Mouse (Mus musculus) limb, embryonic 10.5 days (tissue): ENCODE results near the gene Eif4a3. TPM values are rescaled to one million over a fixed set of nuclear protein-coding genes. Genes with fewer than 3 reads are reported as not detected.
"Not testable (repeated sequence)": the region's sequence is repeated elsewhere in the genome, so short reads cannot be mapped to it uniquely, and the experiment has no call there.

ENCODE experiments used
- DNase-seq: peaks from one replicate; pipeline ENCODE4 v3.0.0-alpha.2; 2017; ENCODE audit warnings: low spot score
- H3K27ac ChIP-seq: fragments of 300-500 bp; sonication (generic); 2 replicates; pipeline ENCODE4 v1.5.1; 2016; ENCODE audit warnings: mild to moderate bottlenecking
- H3K27me3 ChIP-seq: fragments of 300-500 bp; sonication (generic); 2 replicates; pipeline ENCODE4 v1.6.1; 2016; ENCODE audit warnings: low read depth, mild to moderate bottlenecking; ENCODE audit not compliant: poor library complexity, severe bottlenecking
- H3K36me3 ChIP-seq: fragments of 300-500 bp; sonication (generic); 2 replicates; pipeline ENCODE4 v1.6.1; 2016; ENCODE audit warnings: mild to moderate bottlenecking, moderate library complexity
- H3K4me1 ChIP-seq: fragments of 300-500 bp; sonication (generic); 2 replicates; pipeline ENCODE4 v1.6.1; 2016
- H3K4me3 ChIP-seq: fragments of 300-500 bp; sonication (generic); 2 replicates; pipeline ENCODE4 v1.5.1; 2016; ENCODE audit warnings: mild to moderate bottlenecking, moderate library complexity
- H3K9me3 ChIP-seq: fragments of 300-500 bp; sonication (generic); replicated peaks from 2 replicates; pipeline ENCODE4 v1.6.1; 2016; ENCODE audit warnings: mild to moderate bottlenecking
- WGBS: fragments of 180-500 bp; shearing (Covaris S2); methylation state at CpG from one replicate; pipeline ENCODE4 v1.1.7; 2016; 5-methylcytosine and 5-hydroxymethylcytosine counted together
- polyA plus RNA-seq: library from polyadenylated mRNA; unstranded; fragments of >200 nt; fragmentation: Nextera tagmentation; extraction: Ambion mirVana; gene quantifications from 2 replicates; pipeline ENCODE4 v1.2.1, GENCODE M21; 2016

Gene Eif4a3
- polyA plus RNA-seq, 1 experiment from 2014 or later = 503 TPM

DNA sequence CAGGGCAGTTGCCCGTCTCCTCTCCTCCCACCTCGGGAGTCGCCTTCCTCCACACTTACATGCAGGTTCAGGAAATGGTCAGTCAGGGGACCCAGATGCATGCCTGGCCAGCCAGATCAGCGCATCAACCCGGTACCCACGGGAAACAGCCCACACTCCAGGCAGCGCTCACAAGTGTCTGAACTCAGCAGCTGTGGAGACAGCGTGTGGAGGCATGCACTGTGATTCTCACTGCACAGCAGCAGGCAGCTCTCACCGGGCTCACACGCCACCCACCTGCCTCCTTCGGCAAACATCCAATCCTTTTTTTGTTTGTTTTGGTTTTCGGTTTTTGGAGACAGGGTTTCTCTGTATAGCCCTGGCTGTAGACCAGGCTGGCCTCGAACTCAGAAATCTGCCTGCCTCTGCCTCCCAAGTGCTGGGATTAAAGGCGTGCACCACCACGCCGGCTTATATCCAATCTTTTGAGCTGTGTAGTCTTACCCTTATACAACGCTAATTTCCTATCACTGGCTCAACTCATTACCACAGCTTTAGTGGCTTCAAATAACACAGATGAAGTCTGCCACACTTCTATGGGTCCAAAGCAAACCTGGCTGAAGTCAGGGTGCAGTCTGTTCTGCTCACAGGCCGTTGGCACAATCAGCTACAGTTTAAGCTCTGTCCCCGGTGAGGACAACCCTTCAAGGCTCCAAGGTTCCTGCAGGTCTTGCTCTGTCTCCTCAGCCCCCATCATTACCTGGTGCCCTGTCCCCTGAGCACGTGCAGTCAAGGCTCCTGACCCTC is 12.5 kb downstream of the Eif4a3 start:
- Histone ChIP-seq H3K9me3 (no peaks in the 10 kb centered on the region), H3K27me3 (no peaks in the 10 kb centered on the region), H3K27ac (no peak overlapping the region), H3K4me1 (no peaks in the 10 kb centered on the region), H3K4me3 (no peak overlapping the region), H3K36me3 (peaks cover 90% of the 10 kb centered on the region)
- 93% methylated on average over 20 of the region's 20 CpGs for WGBS
- no peak for DNase-seq

DNA sequence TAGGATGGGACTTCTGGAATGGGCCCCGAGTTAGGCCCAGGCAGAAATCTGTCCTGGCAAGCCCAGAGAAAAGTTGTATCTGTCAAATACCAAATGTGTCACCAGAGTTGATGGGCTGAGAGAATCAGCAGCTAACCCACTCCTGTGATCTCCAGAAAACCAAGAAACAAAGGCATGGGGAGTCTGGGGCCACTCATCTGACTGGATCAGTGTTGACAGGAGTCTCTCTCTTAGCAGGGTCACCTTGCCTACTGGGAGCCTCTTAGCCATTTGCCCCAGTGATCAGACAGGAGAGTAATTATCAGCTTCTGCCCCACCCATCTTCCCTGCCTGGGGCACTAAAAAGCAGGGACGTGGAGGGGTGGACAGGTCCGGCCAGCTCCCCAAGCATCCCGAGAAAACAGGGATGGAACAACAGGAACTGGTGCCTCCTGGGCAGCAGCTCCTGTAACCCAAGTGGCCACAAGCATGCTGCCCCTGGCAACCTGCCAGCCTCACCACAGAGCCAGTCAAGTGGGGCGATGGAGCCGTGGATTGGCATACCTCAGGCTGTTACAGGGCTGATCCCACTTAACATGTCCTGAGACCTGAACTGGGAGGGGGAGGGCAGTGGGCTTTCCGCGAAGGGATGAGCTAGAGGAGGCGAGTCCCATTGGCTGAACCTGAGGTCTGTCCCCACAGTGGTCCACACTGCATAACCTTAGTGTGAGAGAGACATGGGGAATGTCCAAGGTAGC is 13.9 kb downstream of the Eif4a3 start:
- Histone ChIP-seq H3K27me3 (no peaks in the 10 kb centered on the region), H3K9me3 (no peaks in the 10 kb centered on the region), H3K36me3 (peaks cover 83% of the 10 kb centered on the region), H3K4me1 (no peaks in the 10 kb centered on the region), H3K4me3 (no peak overlapping the region), H3K27ac (no peak overlapping the region)
- 67% methylated on average over 9 of the region's 9 CpGs for WGBS
- no peak for DNase-seq

DNA sequence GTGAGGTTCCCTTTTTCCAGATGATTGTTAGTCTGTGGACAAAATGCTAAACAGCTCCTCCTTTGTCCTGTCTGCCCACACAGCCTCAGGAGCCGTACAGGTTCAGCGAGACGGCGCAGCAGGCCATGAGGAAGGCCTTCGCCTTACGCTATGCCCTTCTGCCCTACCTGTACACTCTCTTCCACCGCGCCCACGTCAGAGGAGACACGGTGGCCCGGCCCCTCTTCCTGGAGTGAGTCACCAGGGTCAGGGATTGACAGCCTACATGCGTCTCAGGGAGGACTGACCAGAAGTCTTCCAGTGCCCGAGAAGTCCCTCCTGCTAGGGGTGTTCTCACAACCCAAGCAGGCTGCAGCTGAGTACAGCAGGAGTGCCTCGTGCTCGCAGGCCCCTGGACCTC is 18.9 kb downstream of the Eif4a3 start:
- WGBS = 89% methylated on average over 15 of the region's 15 CpGs
- Histone ChIP-seq H3K27ac (no peak overlapping the region), H3K4me1 (no peaks in the 10 kb centered on the region), H3K27me3 (no peaks in the 10 kb centered on the region), H3K36me3 (peaks cover 40% of the 10 kb centered on the region), H3K9me3 (no peaks in the 10 kb centered on the region), H3K4me3 (no peak overlapping the region)
- no peak for DNase-seq

DNA sequence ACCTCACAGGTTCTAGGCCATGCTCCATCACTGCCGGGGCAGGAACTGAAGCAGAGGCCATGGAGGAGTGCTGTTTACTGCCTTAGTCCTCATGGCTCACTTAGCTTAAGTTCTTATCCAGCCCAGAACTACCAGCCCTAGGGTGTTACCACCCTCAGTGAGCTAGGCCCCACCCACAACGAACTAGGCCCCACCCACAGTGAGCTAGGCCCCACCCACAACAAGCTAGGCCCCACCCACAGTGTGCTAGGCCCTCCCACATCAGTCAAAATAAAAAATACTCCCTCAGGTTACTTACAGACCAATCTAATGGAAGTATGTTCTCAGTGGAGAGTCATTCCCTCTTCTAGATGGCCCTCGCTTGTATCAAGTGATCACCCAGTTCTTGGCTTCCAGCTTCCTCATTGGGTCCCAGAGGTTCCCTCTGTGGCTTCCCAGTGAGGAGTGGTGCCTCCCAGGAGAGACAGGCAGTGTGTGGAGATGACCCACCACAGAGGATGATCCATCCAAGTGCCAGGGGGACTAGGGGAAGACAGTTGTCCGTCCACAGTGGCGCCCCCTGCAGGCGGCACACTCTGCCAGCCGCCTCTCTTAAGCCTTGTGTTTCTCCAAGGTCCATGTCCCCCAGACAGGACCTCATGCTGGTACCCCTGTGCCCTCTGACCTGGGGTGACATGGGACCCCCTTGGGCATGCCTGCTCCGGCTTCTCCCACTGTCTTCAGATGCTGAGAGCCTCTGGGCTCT is 26.5 kb downstream of the Eif4a3 start:
- Histone ChIP-seq H3K4me3 (no peak overlapping the region), H3K27me3 (no peaks in the 10 kb centered on the region), H3K27ac (no peak overlapping the region), H3K4me1 (peaks cover 11% of the 10 kb centered on the region), H3K9me3 (no peaks in the 10 kb centered on the region), H3K36me3 (peaks cover 39% of the 10 kb centered on the region)
- DNase-seq = no peak
- WGBS = 87% methylated on average over 8 of the region's 8 CpGs

DNA sequence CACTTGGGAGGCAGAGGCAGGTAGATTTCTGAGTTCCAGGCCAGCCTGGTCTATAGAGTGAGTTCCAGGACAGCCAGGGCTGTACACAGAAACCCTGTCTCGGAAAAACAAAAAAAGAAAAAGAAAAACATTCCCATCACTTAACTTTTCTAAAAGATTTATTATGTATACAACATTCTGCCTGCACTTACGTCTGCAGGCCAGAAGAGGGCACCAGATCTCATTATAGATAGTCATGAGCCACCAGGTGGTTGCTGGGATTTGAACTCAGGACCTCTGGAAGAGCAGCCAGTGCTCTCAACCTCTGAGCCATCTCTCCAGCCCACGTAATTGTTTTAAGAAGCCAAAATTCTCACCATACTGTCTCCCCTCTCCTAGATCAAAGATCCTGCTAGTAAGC is 27.4 kb downstream of the Eif4a3 start:
- 74% methylated on average over 3 of the region's 3 CpGs for WGBS
- peaks cover 36% of the 10 kb centered on the region for H3K36me3 ChIP-seq
- peaks cover 18% of the 10 kb centered on the region for H3K4me1 ChIP-seq

DNA sequence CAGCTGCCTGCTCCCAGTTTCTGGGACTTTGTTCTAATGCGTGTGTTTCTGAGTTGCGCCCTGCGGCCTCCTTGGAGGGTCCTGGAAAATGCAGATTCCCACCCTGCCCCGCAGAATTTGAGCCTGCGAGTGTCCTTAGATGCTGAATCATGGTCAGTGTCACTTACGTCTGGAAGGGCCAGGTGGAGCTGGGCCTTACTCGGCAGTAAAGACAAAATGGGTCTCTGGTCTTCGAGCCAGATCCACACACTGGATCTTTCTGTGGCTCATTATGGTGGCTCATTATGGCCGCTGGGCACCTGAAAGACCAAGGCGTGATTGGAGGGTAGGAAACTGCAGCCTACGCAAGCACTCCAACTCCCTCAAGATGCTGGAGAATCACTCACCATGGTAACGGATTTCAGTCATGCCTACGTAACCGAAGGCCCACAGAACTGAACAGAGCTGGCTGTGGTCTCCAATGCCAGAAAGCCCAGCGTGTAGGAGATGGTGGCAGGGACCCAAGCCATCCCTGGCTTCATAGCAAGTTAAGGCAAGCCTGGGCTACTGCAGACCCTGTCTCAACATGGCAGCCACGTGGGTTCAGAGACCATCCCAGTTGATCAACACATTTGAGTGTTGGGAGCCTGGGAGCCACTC is 31.2 kb downstream of the Eif4a3 start:
- no peaks in the 10 kb centered on the region for H3K9me3 ChIP-seq
- H3K4me1 ChIP-seq = peaks cover 23% of the 10 kb centered on the region
- WGBS = 86% methylated on average over 16 of the region's 16 CpGs
- H3K27ac ChIP-seq = 0 out of 2 replicates have a peak overlapping the region, but pooled peaks have one; percentile 73
- H3K27me3 ChIP-seq = no peaks in the 10 kb centered on the region
- peak overlapping the region; percentile 69 for H3K4me3 ChIP-seq
- peaks cover 14% of the 10 kb centered on the region for H3K36me3 ChIP-seq
- no peak for DNase-seq

More for the DNA sequence above, 27.4 kb downstream of the Eif4a3 start:
- H3K27me3 ChIP-seq, H3K4me3 ChIP-seq, H3K27ac ChIP-seq, H3K9me3 ChIP-seq, DNase-seq: not testable (repeated sequence)

DNA sequence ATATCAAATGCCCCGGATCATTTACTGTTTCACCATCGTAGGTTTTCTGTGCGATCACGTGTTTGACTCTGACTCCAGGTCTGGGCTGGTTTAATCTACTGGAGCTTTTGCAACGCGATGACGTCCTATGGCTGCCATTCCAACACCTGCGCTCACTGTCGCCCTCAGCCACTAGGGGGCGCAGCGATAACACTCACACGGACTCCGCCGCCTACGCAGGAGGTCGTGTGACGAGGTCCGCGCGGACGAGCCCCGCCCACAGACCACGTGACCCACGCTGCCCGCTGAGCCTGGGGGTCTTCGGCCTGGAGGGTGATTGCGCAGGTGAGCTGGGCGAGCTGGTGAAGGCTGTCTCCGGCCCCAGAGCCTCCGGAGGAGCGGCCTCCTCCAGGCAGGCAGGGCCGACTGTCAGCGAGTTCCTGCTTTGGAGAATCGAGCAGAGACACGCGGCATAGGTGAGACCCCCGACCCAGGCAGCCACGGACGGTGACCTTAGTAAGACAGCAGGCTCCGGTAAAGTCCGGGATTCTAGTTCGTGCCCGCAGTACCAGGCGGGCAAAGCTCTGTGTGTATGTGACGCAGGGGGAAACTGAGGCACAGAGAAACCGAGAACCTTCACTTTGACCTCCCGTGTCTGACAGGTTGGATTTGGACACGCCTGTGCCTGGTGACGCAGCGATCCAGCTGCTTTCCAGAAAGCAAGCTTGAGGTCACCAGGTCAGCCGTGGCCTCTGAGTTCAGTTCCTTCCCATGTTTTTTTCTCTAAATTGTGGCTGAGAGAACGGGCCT is 31.9 kb downstream of the Eif4a3 start, which contains the start of gene Gaa:
TSS of gene Gaa (plus strand) at position 120 of the 789 bp plus-strand sequence.
- Histone ChIP-seq H3K4me3 (peak within 1 kb of the TSS; percentile 69), H3K27me3 (no peaks in the 10 kb centered on the region), H3K4me1 (peaks cover 23% of the 10 kb centered on the region), H3K9me3 (no peaks in the 10 kb centered on the region), H3K27ac (peak within 1 kb of the TSS; percentile 73), H3K36me3 (peaks cover 7% of the 10 kb centered on the region)
- WGBS = 5% methylated on average over 52 of the region's 52 CpGs
- peak; percentile 99 for DNase-seq

DNA sequence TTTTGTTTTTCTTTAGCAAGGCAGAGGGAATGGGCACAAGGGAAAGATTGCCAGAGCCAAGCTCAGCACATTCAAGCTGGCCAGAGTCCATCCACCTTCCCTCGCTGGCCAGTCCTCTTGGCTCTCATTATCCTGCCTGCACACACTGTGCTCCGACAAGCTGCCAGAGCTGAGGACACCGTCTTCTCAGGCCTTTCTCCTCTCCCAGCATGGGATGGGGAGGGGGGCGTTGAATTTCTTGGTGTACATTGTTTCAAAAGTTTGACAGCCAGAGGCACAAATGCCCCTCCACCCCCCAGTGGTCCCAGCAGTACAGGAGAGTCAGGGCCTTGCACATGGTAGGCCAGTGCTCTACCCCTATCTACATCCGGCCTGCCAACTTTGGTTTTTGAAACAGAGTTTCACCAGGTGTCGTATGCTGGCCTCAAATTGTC is 32.6 kb downstream of the Eif4a3 start:
- no peaks in the 10 kb centered on the region for H3K27me3 ChIP-seq
- H3K27ac ChIP-seq = no peak overlapping the region
- no peaks in the 10 kb centered on the region for H3K9me3 ChIP-seq
- H3K36me3 ChIP-seq = peaks cover 3% of the 10 kb centered on the region; the same call in 1 of the 2 replicates
- peaks cover 23% of the 10 kb centered on the region for H3K4me1 ChIP-seq
- H3K4me3 ChIP-seq = peak overlapping the region; percentile 69
- no peak for DNase-seq
- WGBS = 68% methylated on average over 6 of the region's 6 CpGs

DNA sequence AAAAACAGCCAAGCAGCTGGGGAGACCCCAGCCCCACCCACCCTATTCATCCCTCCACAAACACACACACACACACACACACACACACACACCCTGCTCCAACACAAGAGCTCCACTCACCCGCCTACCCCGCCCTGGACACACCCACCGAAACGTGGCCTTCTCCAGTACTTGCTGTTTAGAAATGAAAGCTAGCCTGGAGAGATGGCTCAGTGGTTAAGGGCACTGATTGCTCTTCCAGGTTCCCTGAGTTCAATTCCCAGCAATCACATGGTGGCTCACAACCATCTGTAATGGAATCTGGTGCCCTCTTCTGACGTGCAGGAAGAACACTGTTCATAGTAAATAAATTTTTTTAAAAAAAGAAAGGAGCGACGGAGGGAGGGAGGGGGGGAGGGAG is 34.1 kb downstream of the Eif4a3 start:
- peaks cover 3% of the 10 kb centered on the region; the same call in 1 of the 2 replicates for H3K36me3 ChIP-seq
- no peaks in the 10 kb centered on the region for H3K27me3 ChIP-seq
- H3K4me3 ChIP-seq = no peak overlapping the region
- H3K9me3 ChIP-seq = no peaks in the 10 kb centered on the region
- H3K4me1 ChIP-seq = peaks cover 18% of the 10 kb centered on the region
- DNase-seq = no peak
- H3K27ac ChIP-seq = no peak overlapping the region
- WGBS = 78% methylated on average over 7 of the region's 7 CpGs

DNA sequence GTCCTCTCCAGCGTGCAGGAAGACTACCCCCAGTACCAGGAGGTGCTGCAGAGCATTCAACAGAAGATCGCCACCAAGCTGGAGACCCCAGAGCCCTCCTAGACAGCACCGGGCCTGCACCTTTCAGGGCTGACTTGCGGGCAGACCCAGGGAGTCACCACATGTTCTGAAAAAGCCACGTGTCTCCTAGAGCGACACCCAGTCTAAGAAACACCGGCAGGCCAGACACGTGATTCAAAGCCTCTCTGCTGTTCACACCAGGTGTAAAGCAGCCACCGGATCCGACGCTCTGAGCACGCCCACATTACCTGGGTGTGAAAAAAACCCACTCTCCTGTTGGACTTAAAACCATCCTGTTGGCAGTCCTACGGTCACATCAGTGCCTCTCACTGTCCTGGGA is 35.5 kb downstream of the Eif4a3 start:
- WGBS = 92% methylated on average over 13 of the region's 13 CpGs
- peaks cover 18% of the 10 kb centered on the region for H3K4me1 ChIP-seq
- H3K9me3 ChIP-seq = no peaks in the 10 kb centered on the region
- H3K27ac ChIP-seq = no peak overlapping the region
- H3K36me3 ChIP-seq = peaks cover 6% of the 10 kb centered on the region; the same call in 1 of the 2 replicates
- H3K4me3 ChIP-seq = no peak overlapping the region
- no peaks in the 10 kb centered on the region for H3K27me3 ChIP-seq
- no peak for DNase-seq

DNA sequence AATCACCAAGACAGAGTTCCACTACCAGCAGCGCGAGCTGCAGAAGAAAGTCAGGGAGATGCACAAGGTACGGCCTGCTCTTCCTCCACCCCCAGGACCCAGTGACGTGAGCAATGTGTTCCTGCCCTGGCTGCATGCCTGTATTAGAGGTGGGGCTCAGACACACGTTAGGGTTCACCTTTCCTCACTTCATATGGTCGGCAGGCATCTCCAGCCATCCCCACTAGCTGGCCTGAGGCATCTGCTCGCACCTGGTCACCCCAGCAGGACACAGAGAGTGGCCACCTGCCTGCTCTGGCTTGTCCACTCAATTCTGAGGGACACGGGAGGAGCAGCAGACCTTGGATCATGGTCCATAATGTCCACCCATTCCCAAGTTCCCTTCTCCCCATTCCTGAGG is 39.9 kb downstream of the Eif4a3 start:
- H3K27ac ChIP-seq = no peak overlapping the region
- H3K9me3 ChIP-seq = no peaks in the 10 kb centered on the region
- peaks cover 28% of the 10 kb centered on the region for H3K4me1 ChIP-seq
- no peak overlapping the region for H3K4me3 ChIP-seq
- no peaks in the 10 kb centered on the region for H3K27me3 ChIP-seq
- 90% methylated on average over 8 of the region's 8 CpGs for WGBS
- DNase-seq = no peak
- peaks cover 6% of the 10 kb centered on the region; the same call in 1 of the 2 replicates for H3K36me3 ChIP-seq
